Mouse (Mus musculus) spleen, adult 2 months (tissue): ENCODE measurements around the gene Lgr4.

Experiments
- CTCF ChIP-seq: fragments of 200-500 bp; IDR thresholded peaks from 2 replicates; pipeline ENCODE4 v1.5.1; 2011; ENCODE audit warnings: mild to moderate bottlenecking, inconsistent platforms; ENCODE audit not compliant: insufficient read depth, insufficient read length, insufficient replicate concordance; ENCODE audit errors: extremely low read depth
- POLR2A ChIP-seq: fragments of 200-500 bp; IDR thresholded peaks from 2 replicates; pipeline ENCODE4 v1.6.1; 2011; ENCODE audit warnings: low read depth, low read length, inconsistent platforms

- TF ChIP-seq CTCF (no peak), POLR2A (no peak)
Observed at GRCm38 (mm10) chr2:110042861-110043760, 125.7 kb downstream of the Lgr4 start.
